Mouse (Mus musculus) adrenal gland (tissue): ENCODE data around the gene Rapgef5.
"Not testable (repeated sequence)": the region's sequence is repeated elsewhere in the genome, so short reads cannot be mapped to it uniquely, and the experiment has no call there.

ENCODE experiments used
- intact Hi-C: fragments of 180-260 bp; cut with DNase I; formaldehyde crosslinking; loops from one replicate; pipeline ENCODE4 v1.15.1; 2025

Gene Rapgef5

DNA sequence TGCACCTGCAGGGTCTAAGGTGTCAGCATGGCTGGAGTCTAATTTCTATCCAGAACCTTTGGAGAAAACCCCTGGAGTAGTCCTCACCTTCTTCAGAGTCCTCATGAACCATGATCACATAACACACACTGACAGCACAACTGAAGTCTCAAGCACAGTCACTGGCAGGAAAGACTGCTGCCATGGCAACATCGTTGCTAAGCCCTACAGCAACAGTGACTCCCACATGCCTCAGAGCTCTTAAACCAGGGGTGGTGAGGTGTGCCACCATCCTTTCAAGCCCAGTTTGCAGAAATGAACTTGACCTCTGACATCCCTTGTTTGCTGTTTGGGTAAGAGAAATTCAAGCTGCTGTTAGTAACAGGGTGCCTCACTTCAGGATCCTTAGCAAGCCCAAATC is 245.4 kb downstream of the Rapgef5 start:
- intact Hi-C loops = no loop called here

GRCm38 (mm10) chr12:117763247-117763646 is 247.0 kb downstream of the Rapgef5 start:
- intact Hi-C loops = no loop called here

- intact Hi-C loops = loop anchor here (1.0 to 5.0 kb wide), 3 partner anchors 179 to 378 kb away; no protein-coding TSS in a partner anchor
Observed at GRCm38 (mm10) chr12:117764839-117765238, 248.6 kb downstream of the Rapgef5 start.

DNA sequence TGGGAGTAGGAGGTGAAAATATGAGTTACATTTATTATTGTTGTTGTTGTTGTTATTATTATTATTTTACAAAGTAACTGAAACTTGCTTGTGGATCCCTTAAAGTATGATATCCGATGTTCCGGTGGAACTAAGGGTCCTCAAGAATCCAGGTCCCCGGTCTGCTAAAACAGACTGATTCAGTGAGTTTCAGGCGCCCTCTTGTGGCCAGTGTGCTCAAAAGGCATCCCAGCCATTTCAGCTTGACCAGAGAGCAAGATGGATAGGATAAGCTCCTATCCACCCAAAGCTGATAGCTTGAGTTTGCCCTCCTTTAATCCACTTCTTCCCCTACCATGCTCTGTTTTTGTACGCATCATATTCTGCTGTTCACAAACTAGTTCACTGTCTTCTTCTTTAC is 252.8 kb downstream of the Rapgef5 start:
- intact Hi-C loops = loop anchor here (5.0 kb wide), 2 partner anchors 342 to 382 kb away; no protein-coding TSS in a partner anchor

- intact Hi-C loops = no loop called here
Observed at GRCm38 (mm10) chr12:117770211-117770610, 253.9 kb downstream of the Rapgef5 start.

DNA sequence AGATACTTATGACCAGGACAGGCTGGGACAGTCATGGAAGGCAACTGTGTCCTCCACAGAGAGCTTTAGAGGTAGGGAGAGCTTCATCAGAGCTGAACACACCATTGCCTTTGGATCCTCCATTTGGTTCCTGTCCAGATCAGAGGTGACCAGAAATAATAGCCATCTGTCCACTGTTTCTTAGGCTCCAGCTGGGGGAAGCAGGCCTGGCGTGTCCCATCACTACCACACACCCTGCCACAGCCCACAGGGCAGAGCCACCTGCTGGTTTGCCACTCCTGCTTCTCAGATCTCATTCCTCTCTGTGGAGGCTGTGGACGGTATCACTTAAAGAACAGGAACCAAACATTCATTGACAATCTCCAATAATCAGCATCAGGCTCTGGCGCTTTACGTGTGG is 254.9 kb downstream of the Rapgef5 start:
- intact Hi-C loops = no loop called here

DNA sequence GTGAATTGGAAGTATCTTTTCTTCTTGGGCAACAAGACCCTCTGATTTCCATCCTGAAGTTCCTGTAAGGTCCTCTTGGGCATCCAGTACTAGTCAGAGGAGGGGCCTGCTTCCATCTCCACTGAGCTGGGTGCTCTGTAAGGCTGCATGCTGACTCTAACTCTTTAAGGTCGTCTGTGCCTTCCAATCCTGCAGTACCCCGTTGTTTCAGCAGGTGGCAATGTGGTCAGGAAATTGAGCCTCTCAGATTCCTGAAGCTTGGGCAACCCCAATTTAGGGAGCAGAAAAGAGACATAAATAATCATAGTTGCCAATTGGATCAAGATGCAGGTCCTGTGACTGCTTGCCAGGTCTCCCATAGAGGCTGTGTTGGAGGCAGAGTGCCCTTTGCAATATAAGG is 256.4 kb downstream of the Rapgef5 start:
- intact Hi-C loops = no loop called here

GRCm38 (mm10) chr12:117776841-117777240 is 260.6 kb downstream of the Rapgef5 start:
- intact Hi-C loops = no loop called here

GRCm38 (mm10) chr12:117781360-117781759 is 265.1 kb downstream of the Rapgef5 start:
- intact Hi-C loops = no loop called here

DNA sequence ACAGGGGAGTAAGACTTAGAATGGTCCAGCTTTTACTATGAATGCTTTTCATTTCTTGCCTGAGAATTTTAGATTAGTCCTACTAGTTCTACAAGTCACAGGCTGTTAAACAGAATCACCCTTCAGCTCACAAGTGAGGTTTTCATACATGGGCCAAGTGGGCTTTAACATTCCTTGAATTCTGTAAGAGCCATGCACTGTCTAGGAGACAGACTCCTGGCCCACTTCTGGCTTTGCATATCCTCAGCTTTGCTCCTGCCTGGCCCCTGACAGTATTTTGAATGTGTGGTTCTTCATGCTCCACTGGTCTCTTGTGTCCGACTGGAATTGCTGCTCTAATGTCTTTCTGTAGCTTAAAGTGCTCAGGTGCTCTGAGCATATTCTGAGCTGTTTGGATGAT is 267.1 kb downstream of the Rapgef5 start:
- intact Hi-C loops = no loop called here

DNA sequence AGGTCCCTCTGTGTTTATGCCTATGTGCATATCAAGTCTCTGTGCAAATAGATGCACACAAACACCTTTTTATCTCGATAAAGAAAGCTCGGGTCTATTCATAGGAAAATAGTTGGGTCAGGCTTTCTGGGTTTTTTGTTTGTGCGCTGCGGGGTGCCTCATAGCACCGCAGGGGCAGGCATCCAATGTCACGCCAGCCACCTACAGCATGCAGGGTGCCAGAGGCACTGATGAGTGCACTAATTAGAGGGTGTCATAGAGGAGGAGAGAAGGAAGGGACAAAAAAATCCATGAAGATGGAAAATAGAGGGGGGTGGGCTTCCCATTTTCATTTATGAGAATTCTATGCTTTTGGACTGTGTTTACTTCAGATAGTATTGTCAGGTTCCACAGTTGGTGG is 270.3 kb downstream of the Rapgef5 start:
- intact Hi-C loops = no loop called here

GRCm38 (mm10) chr12:117788513-117789011 is 272.3 kb downstream of the Rapgef5 start:
- intact Hi-C loops = no loop called here

GRCm38 (mm10) chr12:117789017-117789416 is 272.7 kb downstream of the Rapgef5 start:
- intact Hi-C loops = no loop called here

DNA sequence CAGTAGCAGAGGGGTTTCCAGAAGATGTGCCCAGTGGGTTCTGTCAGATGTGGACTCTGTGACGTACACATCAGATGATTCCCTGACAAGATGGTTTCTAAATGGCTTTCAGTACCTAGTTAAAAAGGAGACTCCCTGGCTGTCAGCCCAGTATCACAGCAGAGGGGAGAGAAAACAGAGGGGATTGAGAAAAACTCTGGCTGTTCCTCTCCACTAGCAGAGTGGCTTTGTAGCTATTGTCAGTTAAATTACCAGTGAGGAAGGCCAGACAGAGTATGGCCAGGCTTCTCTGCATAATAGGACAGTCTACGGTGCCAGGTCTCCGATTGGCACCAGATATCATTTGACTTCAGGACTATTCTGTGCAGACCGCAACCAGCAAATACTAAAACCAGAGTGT is 279.0 kb downstream of the Rapgef5 start:
- intact Hi-C loops = no loop called here

DNA sequence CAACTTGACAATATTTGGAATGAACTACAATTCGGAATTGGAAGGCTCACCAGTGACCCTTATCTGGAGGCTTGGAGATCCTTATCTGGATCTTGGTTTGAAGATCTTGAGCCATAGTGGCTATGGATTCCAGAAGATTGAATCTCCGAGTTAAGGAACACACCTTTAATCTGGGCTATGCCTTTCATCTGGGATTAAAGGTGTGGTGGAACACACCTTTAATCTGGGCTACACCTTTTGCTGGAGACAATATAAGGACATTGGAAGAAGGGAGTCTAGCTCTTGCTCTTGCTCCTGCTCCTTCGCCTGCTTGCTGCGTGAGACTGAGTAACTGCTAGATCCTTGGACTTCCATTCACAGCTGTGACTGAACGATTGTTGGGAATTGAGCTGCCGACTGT is 287.7 kb downstream of the Rapgef5 start, which contains the start of gene Cdca7l:
Gene Cdca7l, plus strand, starts transcription at position 301 of the 400 bp plus-strand sequence.
- intact Hi-C loops = not testable (repeated sequence)

GRCm38 (mm10) chr12:117805576-117805975 is 289.3 kb downstream of the Rapgef5 start:
- intact Hi-C loops = no loop called here

- intact Hi-C loops = no loop called here
Observed at GRCm38 (mm10) chr12:117806007-117806451, 289.8 kb downstream of the Rapgef5 start.

- intact Hi-C loops = no loop called here
Observed at GRCm38 (mm10) chr12:117806470-117806869, 290.2 kb downstream of the Rapgef5 start.

GRCm38 (mm10) chr12:117807637-117808036 is 291.4 kb downstream of the Rapgef5 start:
- intact Hi-C loops = no loop called here

DNA sequence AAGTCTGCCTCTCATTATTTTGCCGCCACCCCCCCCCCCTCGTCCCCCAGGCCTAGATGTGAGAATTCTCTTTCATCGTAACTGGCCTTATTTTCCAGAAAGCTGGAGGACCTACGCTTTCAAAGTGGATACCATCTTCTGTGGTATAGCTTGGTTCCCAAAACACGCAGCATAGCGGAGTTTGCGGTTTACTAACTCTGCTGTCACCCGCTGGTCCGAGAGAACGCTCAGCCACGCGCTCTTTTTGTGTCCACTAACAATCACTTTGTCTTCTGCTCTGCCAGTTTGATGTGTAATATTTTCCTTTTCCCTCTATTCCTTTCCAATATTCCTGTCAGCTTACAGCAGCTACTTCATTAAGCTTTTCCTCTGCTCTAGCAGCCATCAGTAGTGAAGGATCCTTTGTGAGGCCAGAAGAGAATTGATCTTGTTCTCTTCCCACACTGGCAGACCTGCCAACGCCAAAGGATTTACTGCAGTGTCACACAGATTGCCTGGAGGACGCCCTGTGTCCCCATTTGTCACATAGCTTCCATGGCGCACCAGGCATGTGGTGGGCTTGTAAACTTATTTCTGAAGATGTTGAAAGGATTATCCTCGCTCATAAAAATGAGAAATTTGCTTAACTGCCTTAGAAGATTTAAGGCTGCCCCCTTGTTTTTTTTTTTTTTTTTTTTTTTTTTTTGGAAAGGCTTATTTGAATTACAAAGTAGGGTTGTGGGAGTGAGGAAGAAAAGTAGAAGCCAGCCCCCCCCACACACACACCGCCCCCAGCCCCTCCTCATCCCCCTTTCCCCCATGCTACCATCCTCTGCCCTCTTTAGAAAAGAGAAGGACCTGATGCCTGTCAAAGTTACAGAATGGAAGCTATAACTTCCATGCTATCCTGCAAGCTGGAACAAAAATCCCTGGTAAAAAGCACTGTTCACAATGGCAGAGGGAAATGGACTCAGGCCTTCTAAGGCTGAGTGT is 292.4 kb downstream of the Rapgef5 start:
- intact Hi-C loops = no loop called here
